Mouse (Mus musculus) neural tube, embryonic 11.5 days (tissue): ENCODE measurements around the gene Arhgap21. TPM values are rescaled to one million over a fixed set of nuclear protein-coding genes. Genes with fewer than 3 reads are reported as not detected.

Experiments
- ATAC-seq: fragments of 200-750 bp; cut with Nextera tagmentation; 2 replicates; pipeline ENCODE4 v1.8.0; 2017; ENCODE audit warnings: moderate number of reproducible peaks, mild to moderate bottlenecking, moderate TSS enrichment, moderate library complexity; ENCODE audit not compliant: insufficient read depth, low FRiP score, low TSS enrichment
- DNase-seq: peaks from one replicate; pipeline ENCODE4 v3.0.0-alpha.2; 2015; ENCODE audit warnings: low spot score
- H3K27ac ChIP-seq: fragments of 300-500 bp; sonication (generic); 2 replicates; pipeline ENCODE4 v1.5.1; 2014; ENCODE audit warnings: low read depth, mild to moderate bottlenecking, low read length
- H3K27me3 ChIP-seq: fragments of 300-500 bp; sonication (generic); 2 replicates; pipeline ENCODE4 v1.6.1; 2014; ENCODE audit warnings: mild to moderate bottlenecking, low read length, mixed read lengths; ENCODE audit not compliant: control insufficient read depth, insufficient read depth
- H3K36me3 ChIP-seq: fragments of 300-500 bp; sonication (generic); 2 replicates; pipeline ENCODE4 v1.6.1; 2014; ENCODE audit warnings: mild to moderate bottlenecking, low read length, moderate library complexity, mixed read lengths; ENCODE audit not compliant: control insufficient read depth, insufficient read depth
- H3K4me1 ChIP-seq: fragments of 300-500 bp; sonication (generic); 2 replicates; pipeline ENCODE4 v1.6.1; 2014; ENCODE audit warnings: low read length, mixed read lengths; ENCODE audit not compliant: control insufficient read depth, insufficient read depth
- H3K4me2 ChIP-seq: fragments of 300-500 bp; sonication (generic); 2 replicates; pipeline ENCODE4 v1.6.1; 2014; ENCODE audit warnings: low read depth, mild to moderate bottlenecking, moderate library complexity
- H3K4me3 ChIP-seq: fragments of 300-500 bp; sonication (generic); 2 replicates; pipeline ENCODE4 v1.5.1; 2014; ENCODE audit warnings: low read depth, low read length
- H3K9ac ChIP-seq: fragments of 300-500 bp; sonication (generic); 2 replicates; pipeline ENCODE4 v1.6.1; 2014; ENCODE audit warnings: mild to moderate bottlenecking, low read length
- H3K9me3 ChIP-seq: fragments of 300-500 bp; sonication (generic); 2 replicates; pipeline ENCODE4 v1.6.1; 2016; ENCODE audit warnings: low read length; ENCODE audit not compliant: control insufficient read depth
- WGBS: fragments of 180-500 bp; shearing (Covaris S2); extraction: QIAGEN DNeasy Blood & Tissue Kit; methylation state at CpG from one replicate; pipeline ENCODE4 v1.1.7; 2014; 5-methylcytosine and 5-hydroxymethylcytosine counted together
- polyA plus RNA-seq: library from polyadenylated mRNA; unstranded; fragments of >200 nt; fragmentation: Nextera tagmentation; extraction: Ambion mirVana; gene quantifications from 2 replicates; pipeline ENCODE4 v1.2.1, GENCODE M21; 2014

Arhgap21 gene
- 49.4 and 50.0 TPM in 2 replicates for polyA plus RNA-seq

- Histone ChIP-seq H3K4me1 (peaks cover 10% of the 10 kb centered on the region), H3K36me3 (no peaks in the 10 kb centered on the region), H3K4me3 (peak within 1 kb of the TSS; percentile 91), H3K4me2 (peak within 1 kb of the TSS; percentile 72), H3K9me3 (no peaks in the 10 kb centered on the region), H3K27me3 (no peaks in the 10 kb centered on the region), H3K27ac (peak within 1 kb of the TSS; percentile 99), H3K9ac (peak within 1 kb of the TSS; percentile 99)
- ATAC-seq (peak; percentile 82), DNase-seq (peak; percentile 89)
- WGBS: under 1% methylated on average over 70 of the region's 102 CpGs
These were observed at the start of gene Arhgap21 for GRCm38 (mm10) chr2:20968441-20969200. Gene Arhgap21 (minus strand): TSS chr2:20968881.

- peaks cover under 1% of the 10 kb centered on the region; the same call in 1 of the 2 replicates for H3K4me1 ChIP-seq
- H3K4me2 ChIP-seq: no peak overlapping the region
- H3K4me3 ChIP-seq: no peak overlapping the region
- DNase-seq (no peak), ATAC-seq (no peak)
- no peaks in the 10 kb centered on the region for H3K27me3 ChIP-seq
- WGBS: 86% methylated on average over 7 of the region's 7 CpGs
- no peaks in the 10 kb centered on the region for H3K9me3 ChIP-seq
- no peak overlapping the region for H3K27ac ChIP-seq
- H3K9ac ChIP-seq: no peak overlapping the region
- no peaks in the 10 kb centered on the region for H3K36me3 ChIP-seq
These were observed 47.9 kb upstream of the Arhgap21 start for GRCm38 (mm10) chr2:21016589-21016988.

- Histone ChIP-seq H3K27ac (peak overlapping the region; percentile 98), H3K9me3 (no peaks in the 10 kb centered on the region), H3K4me1 (peaks cover 5% of the 10 kb centered on the region; the same call in 1 of the 2 replicates), H3K4me2 (0 out of 2 replicates have a peak overlapping the region, but pooled peaks have one; percentile 12), H3K36me3 (no peaks in the 10 kb centered on the region), H3K9ac (peak overlapping the region; percentile 57), H3K27me3 (no peaks in the 10 kb centered on the region), H3K4me3 (no peak overlapping the region)
- 45% methylated on average over 11 of the region's 11 CpGs for WGBS
- DNase-seq (peak; percentile 83), ATAC-seq (peak; percentile 95)
These were observed 42.2 kb upstream of the Arhgap21 start for GRCm38 (mm10) chr2:21010806-21011397.

GRCm38 (mm10) chr2:21010219-21010618 lies 41.5 kb upstream of the Arhgap21 start:
- Histone ChIP-seq H3K4me2 (no peak overlapping the region), H3K27ac (peak overlapping the region; percentile 98), H3K9ac (peak overlapping the region; percentile 53)

GRCm38 (mm10) chr2:21009258-21010140 lies 40.8 kb upstream of the Arhgap21 start:
- no peaks in the 10 kb centered on the region for H3K36me3 ChIP-seq
- peaks cover 5% of the 10 kb centered on the region; the same call in 1 of the 2 replicates for H3K4me1 ChIP-seq
- peak overlapping the region; percentile 98 for H3K27ac ChIP-seq
- DNase-seq (peak; percentile 42), ATAC-seq (peak; percentile 49; the same call in 1 of the 2 replicates)
- H3K9me3 ChIP-seq: no peaks in the 10 kb centered on the region
- no peaks in the 10 kb centered on the region for H3K27me3 ChIP-seq
- 50% methylated on average over 16 of the region's 16 CpGs for WGBS
- H3K4me3 ChIP-seq: no peak overlapping the region
- H3K4me2 ChIP-seq: no peak overlapping the region
- peak overlapping the region; percentile 53 for H3K9ac ChIP-seq

More at GRCm38 (mm10) chr2:21010219-21010618, 41.5 kb upstream of the Arhgap21 start:
- Histone ChIP-seq H3K4me1 (peaks cover 5% of the 10 kb centered on the region; the same call in 1 of the 2 replicates), H3K4me3 (no peak overlapping the region), H3K27me3 (no peaks in the 10 kb centered on the region), H3K9me3 (no peaks in the 10 kb centered on the region), H3K36me3 (no peaks in the 10 kb centered on the region)
- WGBS: 45% methylated on average over 9 of the region's 9 CpGs
- DNase-seq (peak; percentile 80), ATAC-seq (peak; percentile 90)

- ATAC-seq (no peak), DNase-seq (no peak)
- Histone ChIP-seq H3K4me3 (no peak overlapping the region), H3K9me3 (no peaks in the 10 kb centered on the region), H3K27ac (no peak overlapping the region), H3K36me3 (no peaks in the 10 kb centered on the region), H3K9ac (no peak overlapping the region), H3K4me2 (no peak overlapping the region), H3K4me1 (no peaks in the 10 kb centered on the region), H3K27me3 (no peaks in the 10 kb centered on the region)
- WGBS: 91% methylated on average over 8 of the region's 8 CpGs
These were observed 33.9 kb upstream of the Arhgap21 start for GRCm38 (mm10) chr2:21002538-21002937.

- ATAC-seq (no peak), DNase-seq (no peak)
- Histone ChIP-seq H3K4me3 (no peak overlapping the region), H3K4me2 (no peak overlapping the region), H3K9ac (no peak overlapping the region), H3K9me3 (no peaks in the 10 kb centered on the region), H3K27me3 (no peaks in the 10 kb centered on the region), H3K27ac (no peak overlapping the region), H3K4me1 (no peaks in the 10 kb centered on the region), H3K36me3 (no peaks in the 10 kb centered on the region)
- WGBS: 69% methylated on average over 5 of the region's 5 CpGs
These were observed 32.5 kb upstream of the Arhgap21 start for GRCm38 (mm10) chr2:21001156-21001555.

- DNase-seq (no peak), ATAC-seq (no peak)
- H3K9me3 ChIP-seq: no peaks in the 10 kb centered on the region
- H3K4me1 ChIP-seq: no peaks in the 10 kb centered on the region
- WGBS: 87% methylated on average over 2 of the region's 2 CpGs
- H3K9ac ChIP-seq: no peak overlapping the region
- H3K4me2 ChIP-seq: no peak overlapping the region
- H3K27ac ChIP-seq: no peak overlapping the region
- H3K27me3 ChIP-seq: no peaks in the 10 kb centered on the region
- H3K4me3 ChIP-seq: no peak overlapping the region
- no peaks in the 10 kb centered on the region for H3K36me3 ChIP-seq
These were observed 26.9 kb upstream of the Arhgap21 start for GRCm38 (mm10) chr2:20995547-20995946.
